Mouse (Mus musculus) olfactory bulb, adult 2 months (tissue): ENCODE data around the gene Zfp687.

ENCODE experiments used
- CTCF ChIP-seq: fragments of 200-500 bp; IDR thresholded peaks from 2 replicates; pipeline ENCODE4 v1.5.1; 2012; ENCODE audit warnings: low read depth, mild to moderate bottlenecking, low read length, moderate library complexity; ENCODE audit not compliant: insufficient read depth
- POLR2A ChIP-seq: fragments of 200-500 bp; IDR thresholded peaks from 2 replicates; pipeline ENCODE4 v1.6.1; 2012; ENCODE audit warnings: mild to moderate bottlenecking, low read depth, low read length, moderate library complexity; ENCODE audit not compliant: insufficient read depth

- TF ChIP-seq CTCF (no peak), POLR2A (no peak)
Observed at GRCm38 (mm10) chr3:95028603-95029002, 13.4 kb upstream of the Zfp687 start.
